Mouse (Mus musculus) hindbrain, embryonic 13.5 days (tissue): Measurements from ENCODE around the gene Zfp607a. TPM values are rescaled to one million over a fixed set of nuclear protein-coding genes. Genes with fewer than 3 reads are reported as not detected.
A peak's percentile ranks its signal among the peaks of the same experiment; 100 is the strongest.
"Not testable (repeated sequence)": the region's sequence is repeated elsewhere in the genome, so short reads cannot be mapped to it uniquely, and the experiment has no call there.

ENCODE experiments used
- ATAC-seq: fragments of 200-750 bp; cut with Nextera tagmentation; 2 replicates; pipeline ENCODE4 v1.8.0; 2017; ENCODE audit warnings: moderate TSS enrichment; ENCODE audit not compliant: low FRiP score
- H3K27ac ChIP-seq: fragments of 300-500 bp; sonication (generic); 2 replicates; pipeline ENCODE4 v1.5.1; 2015; ENCODE audit warnings: inconsistent platforms, mild to moderate bottlenecking, moderate library complexity
- H3K27me3 ChIP-seq: fragments of 300-500 bp; sonication (generic); 2 replicates; pipeline ENCODE4 v1.6.1; 2015; ENCODE audit warnings: mild to moderate bottlenecking, inconsistent platforms
- H3K36me3 ChIP-seq: fragments of 300-500 bp; sonication (generic); 2 replicates; pipeline ENCODE4 v1.6.1; 2015; ENCODE audit warnings: mild to moderate bottlenecking, inconsistent platforms
- H3K4me1 ChIP-seq: fragments of 300-500 bp; sonication (generic); replicated peaks from 2 replicates; pipeline ENCODE4 v1.6.1; 2015; ENCODE audit warnings: inconsistent platforms
- H3K4me2 ChIP-seq: fragments of 300-500 bp; sonication (generic); 2 replicates; pipeline ENCODE4 v1.6.1; 2015; ENCODE audit warnings: inconsistent platforms, mild to moderate bottlenecking, moderate library complexity
- H3K4me3 ChIP-seq: fragments of 300-500 bp; sonication (generic); 2 replicates; pipeline ENCODE4 v1.5.1; 2015; ENCODE audit warnings: mild to moderate bottlenecking, inconsistent platforms
- H3K9ac ChIP-seq: fragments of 300-500 bp; sonication (generic); 2 replicates; pipeline ENCODE4 v1.6.1; 2015; ENCODE audit warnings: mild to moderate bottlenecking, inconsistent platforms
- H3K9me3 ChIP-seq: fragments of 300-500 bp; sonication (generic); 2 replicates; pipeline ENCODE4 v1.6.1; 2016; ENCODE audit warnings: inconsistent platforms
- WGBS: fragments of 180-500 bp; shearing (Covaris S2); methylation state at CpG from one replicate; pipeline ENCODE4 v1.1.7; 2015; 5-methylcytosine and 5-hydroxymethylcytosine counted together
- polyA plus RNA-seq: library from polyadenylated mRNA; unstranded; fragments of >200 nt; fragmentation: Nextera tagmentation; extraction: Ambion mirVana; gene quantifications from 2 replicates; pipeline ENCODE4 v1.2.1, GENCODE M21; 2015

Gene Zfp607a
- 1.4 and 1.6 TPM in 2 replicates for polyA plus RNA-seq

DNA sequence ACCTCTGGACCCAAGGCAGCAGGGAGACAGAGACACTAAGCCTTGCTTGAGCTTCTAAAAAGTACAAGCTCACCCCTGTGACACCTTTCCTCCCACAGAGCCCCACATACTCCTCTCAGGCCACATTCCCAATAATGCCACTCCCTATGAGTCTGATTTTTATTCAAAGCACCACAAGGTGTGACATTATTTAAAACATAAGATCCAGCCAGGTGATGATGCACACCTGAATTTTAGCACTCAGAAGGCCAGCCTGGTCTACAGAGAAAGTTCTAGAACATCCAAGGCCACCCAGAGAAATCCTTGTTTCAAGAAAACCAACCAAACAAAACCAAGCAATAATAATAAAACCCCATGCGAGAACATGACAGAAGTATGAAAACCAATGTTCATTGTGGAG, at the start of gene Zfp607a:
TSS of gene Zfp607a (plus strand) at position 301 of the 400 bp plus-strand sequence.
- H3K27me3 ChIP-seq, result no peaks in the 10 kb centered on the region
- peaks cover 14% of the 10 kb centered on the region for H3K4me1 ChIP-seq
- no peak within 1 kb of the TSS for H3K4me3 ChIP-seq
- no peak within 1 kb of the TSS for H3K9ac ChIP-seq
- no peak within 1 kb of the TSS for H3K4me2 ChIP-seq
- H3K9me3 ChIP-seq, result no peaks in the 10 kb centered on the region
- peaks cover 43% of the 10 kb centered on the region for H3K36me3 ChIP-seq
- no peak within 1 kb of the TSS for H3K27ac ChIP-seq
- no peak for ATAC-seq
- whole genome bisulfite sequencing, result 95% methylated on average over 1 of the region's 1 CpGs

DNA sequence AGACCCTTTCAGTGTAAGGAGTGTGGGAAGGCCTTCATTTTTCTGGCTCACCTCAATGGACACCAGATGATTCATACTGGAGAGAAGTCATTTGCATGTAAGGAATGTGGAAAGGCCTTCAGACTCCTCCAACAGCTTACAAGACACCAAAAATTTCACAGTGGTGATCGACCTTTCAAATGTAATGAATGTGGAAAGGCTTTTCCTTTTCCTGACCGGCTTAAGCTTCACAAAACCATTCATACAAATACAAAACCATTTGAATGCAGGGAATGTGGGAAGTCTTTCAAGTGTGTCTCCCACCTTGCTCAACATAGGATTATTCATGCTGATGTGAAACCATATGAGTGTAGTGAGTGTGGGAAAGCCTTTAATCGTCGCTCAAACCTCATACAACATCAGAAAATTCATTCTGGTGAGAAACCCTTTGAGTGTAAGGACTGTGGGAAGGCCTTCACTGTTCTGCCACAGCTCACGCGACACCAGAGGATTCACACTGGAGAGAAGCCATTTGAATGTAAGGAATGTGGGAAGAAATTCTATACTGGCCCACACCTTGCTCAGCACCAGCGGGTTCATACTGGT, 38.7 kb upstream of the Zfp607a start:
- Histone ChIP-seq H3K4me3 (no peak overlapping the region), H3K27ac (no peak overlapping the region), H3K4me2 (no peak overlapping the region), H3K27me3 (no peaks in the 10 kb centered on the region), H3K4me1 (no peaks in the 10 kb centered on the region), H3K36me3 (peaks cover 74% of the 10 kb centered on the region), H3K9me3 (no peaks in the 10 kb centered on the region), H3K9ac (no peak overlapping the region)
- WGBS, result 95% methylated on average over 7 of the region's 7 CpGs
- no peak for ATAC-seq

DNA sequence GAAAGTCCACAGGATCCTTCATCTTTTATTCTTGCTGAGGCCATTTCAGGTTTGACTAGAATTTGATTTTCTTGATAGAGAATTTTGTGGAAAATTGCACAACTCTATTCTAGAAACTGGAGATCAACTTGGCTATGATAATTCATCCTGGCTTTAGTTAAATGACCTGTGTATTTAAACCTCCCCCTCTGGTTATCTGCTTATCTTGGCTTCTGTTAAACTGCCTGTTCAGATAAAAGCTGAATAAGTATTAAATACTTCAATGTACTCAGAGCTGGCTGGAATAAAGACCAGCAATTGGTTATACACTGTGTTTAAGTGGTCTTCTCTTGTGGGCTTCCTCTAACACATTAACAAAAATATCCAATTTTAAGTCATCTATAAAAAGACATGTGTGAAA, 34.7 kb upstream of the Zfp607a start:
- Histone ChIP-seq H3K4me2 (no peak overlapping the region), H3K27ac (no peak overlapping the region), H3K36me3 (peaks cover 60% of the 10 kb centered on the region), H3K9ac (no peak overlapping the region), H3K4me1 (no peaks in the 10 kb centered on the region), H3K9me3 (peaks cover 3% of the 10 kb centered on the region; the same call in 1 of the 2 replicates), H3K27me3 (no peaks in the 10 kb centered on the region), H3K4me3 (no peak overlapping the region)
- ATAC-seq, result no peak

DNA sequence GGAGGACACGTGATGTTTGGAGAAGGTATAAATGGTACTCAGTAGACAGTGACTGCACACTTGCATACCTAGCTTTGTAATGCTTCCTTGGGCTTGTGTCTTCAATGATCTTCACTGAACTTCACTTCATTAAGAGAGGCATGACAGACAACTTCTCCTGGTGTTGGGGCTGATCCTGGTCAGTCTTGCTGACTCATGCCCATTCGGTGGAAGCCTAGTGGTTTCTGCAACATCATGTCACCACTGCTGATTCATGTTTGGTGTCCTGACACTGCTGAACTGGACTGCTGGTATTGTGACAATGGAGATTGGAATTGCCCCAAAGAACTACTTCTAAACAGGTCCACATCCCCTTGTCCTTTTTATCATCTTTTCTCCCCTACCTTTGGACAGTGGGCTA, 23.2 kb upstream of the Zfp607a start:
- Histone ChIP-seq H3K4me2 (no peak overlapping the region), H3K27ac (no peak overlapping the region), H3K4me1 (peaks cover 5% of the 10 kb centered on the region), H3K9ac (no peak overlapping the region), H3K9me3 (no peaks in the 10 kb centered on the region), H3K27me3 (peaks cover 8% of the 10 kb centered on the region), H3K4me3 (no peak overlapping the region), H3K36me3 (no peaks in the 10 kb centered on the region)
- ATAC-seq, result no peak
- WGBS, result 91% methylated on average over 2 of the region's 2 CpGs

DNA sequence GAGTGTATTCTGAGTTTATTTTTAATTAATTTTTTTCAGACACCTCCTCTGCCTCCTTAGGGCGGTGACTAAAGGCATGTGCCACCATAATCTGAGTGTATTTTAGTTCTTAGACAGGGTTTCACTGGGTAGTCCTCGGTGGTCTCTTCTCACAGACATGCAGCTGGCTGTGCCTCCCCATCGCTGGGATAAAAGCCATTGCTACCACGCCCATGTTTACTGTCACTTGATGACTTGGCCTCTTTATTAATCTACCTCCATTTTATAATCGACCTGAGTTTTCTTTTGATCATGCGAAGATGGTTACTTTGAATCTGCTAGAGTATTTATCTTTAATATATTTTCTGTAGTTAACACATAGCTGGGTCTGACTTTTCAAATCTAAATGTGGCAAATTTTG, 19.4 kb upstream of the Zfp607a start:
- H3K27me3 ChIP-seq, result no peaks in the 10 kb centered on the region
- peak overlapping the region; percentile 50 for H3K4me3 ChIP-seq
- ATAC-seq, result peak; percentile 46; the same call in 1 of the 2 replicates
- WGBS, result 27% methylated on average over 6 of the region's 6 CpGs
- H3K27ac ChIP-seq, result peak overlapping the region; percentile 90
- peak overlapping the region; percentile 75 for H3K9ac ChIP-seq
- peak overlapping the region; percentile 70 for H3K4me2 ChIP-seq
- H3K4me1 ChIP-seq, result peaks cover 19% of the 10 kb centered on the region
- H3K36me3 ChIP-seq, result no peaks in the 10 kb centered on the region
- no peaks in the 10 kb centered on the region for H3K9me3 ChIP-seq

DNA sequence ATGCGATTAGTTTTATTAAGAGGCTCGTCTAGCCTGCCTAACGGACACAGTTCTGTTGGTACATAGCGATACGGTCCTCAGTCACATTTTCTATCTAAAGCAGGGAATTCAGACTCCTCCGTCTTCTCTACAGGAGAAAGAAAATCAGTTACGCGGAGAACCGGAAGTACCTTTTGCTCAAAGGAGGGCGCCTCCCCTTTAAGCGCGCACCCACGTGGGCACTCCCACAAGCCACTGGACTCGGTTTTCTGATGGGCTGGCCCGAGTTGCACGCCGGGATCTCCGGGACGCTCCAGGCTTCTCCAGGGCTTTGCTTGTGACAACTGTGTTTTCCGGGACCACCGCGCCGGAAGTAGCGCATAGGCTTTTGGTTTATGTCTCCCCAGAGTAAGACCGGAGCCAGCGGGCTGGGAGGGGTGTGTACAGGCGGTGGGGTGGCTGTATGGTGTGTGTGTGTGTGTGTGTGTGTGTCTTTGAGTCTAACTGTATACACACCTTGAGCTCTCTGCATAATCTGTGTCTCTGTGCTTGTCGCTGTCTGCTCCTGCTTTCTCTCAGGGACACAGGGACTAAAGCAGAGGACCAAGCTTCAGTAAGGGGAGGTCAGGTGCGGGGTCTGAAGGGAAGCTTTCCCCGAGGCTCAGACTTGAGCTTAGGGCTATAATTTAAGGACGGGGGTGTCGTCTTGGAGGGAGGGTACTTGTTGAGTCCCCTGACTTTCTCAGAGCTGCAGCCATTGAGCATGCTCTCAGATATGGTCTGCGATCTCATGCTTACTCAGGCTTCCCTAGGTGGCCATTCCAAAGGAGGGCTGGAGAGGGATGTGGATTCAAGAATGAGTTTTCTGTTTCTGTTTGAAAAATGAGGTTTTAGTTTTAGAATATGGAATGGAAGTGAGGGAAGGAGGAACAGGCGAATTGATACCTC, 18.7 kb upstream of the Zfp607a start, which contains the start of gene Zfp59:
TSS of gene Zfp59 (plus strand) at position 285 of the 927 bp plus-strand sequence.
- H3K9ac ChIP-seq, result peak within 1 kb of the TSS; percentile 75

DNA sequence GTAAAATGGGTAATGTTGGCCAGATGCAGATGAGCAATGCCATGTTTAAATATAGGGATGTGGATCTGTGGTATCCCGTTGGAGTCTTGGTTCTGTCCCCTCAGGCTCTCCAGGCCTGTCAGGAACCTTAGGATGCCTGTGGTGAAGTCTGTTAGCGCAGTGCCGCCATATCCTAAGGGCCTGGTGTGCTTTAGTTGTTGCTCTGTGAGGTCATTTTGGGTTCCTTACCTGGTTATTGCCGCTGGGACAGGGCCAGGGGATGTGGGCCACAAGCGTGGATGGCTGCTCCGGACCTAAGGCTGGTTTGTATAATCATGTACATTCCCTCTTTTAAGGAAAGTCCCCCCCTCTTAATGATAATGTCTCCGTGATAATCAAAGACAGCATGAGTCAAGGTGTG, 17.7 kb upstream of the Zfp607a start:
- peak overlapping the region; percentile 50 for H3K4me3 ChIP-seq

More for the DNA sequence above, 18.7 kb upstream of the Zfp607a start, which contains the start of gene Zfp59:
- peak within 1 kb of the TSS; percentile 90 for H3K27ac ChIP-seq
- WGBS, result 3% methylated on average over 34 of the region's 34 CpGs
- peak; percentile 98 for ATAC-seq
- H3K27me3 ChIP-seq, result no peaks in the 10 kb centered on the region
- H3K4me1 ChIP-seq, result peaks cover 19% of the 10 kb centered on the region
- H3K9me3 ChIP-seq, result no peaks in the 10 kb centered on the region
- no peaks in the 10 kb centered on the region for H3K36me3 ChIP-seq
- H3K4me2 ChIP-seq, result peak within 1 kb of the TSS; percentile 70
- peak within 1 kb of the TSS; percentile 50 for H3K4me3 ChIP-seq

DNA sequence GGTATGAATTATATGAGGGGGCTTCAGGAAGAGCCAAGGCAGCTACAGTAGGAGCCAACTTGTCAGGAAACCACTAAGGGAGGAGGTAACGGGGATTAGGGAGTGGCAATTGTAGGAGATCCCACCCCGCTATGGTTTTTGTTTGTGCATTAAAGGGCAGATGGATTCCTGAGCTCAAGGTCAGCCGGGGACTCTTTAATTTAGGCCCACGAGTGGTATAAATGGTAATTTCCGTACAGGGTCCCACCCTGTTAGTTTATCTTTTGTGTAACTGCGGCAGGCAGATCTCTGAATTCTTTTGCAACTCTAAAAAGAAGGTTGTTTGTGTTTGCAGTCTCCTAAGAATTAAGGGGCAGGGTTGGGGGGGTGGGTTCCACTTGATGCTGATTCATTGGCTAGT, 17.2 kb upstream of the Zfp607a start:
- 86% methylated on average over 6 of the region's 6 CpGs for WGBS
- H3K27me3 ChIP-seq, result no peaks in the 10 kb centered on the region
- ATAC-seq, result no peak
- no peak overlapping the region for H3K4me2 ChIP-seq
- no peaks in the 10 kb centered on the region for H3K9me3 ChIP-seq
- no peak overlapping the region for H3K27ac ChIP-seq
- H3K9ac ChIP-seq, result no peak overlapping the region
- H3K36me3 ChIP-seq, result peaks cover 9% of the 10 kb centered on the region
- peaks cover 19% of the 10 kb centered on the region for H3K4me1 ChIP-seq
- H3K4me3 ChIP-seq, result no peak overlapping the region

More for the DNA sequence above, 17.7 kb upstream of the Zfp607a start:
- WGBS, result 99% methylated on average over 7 of the region's 7 CpGs
- no peaks in the 10 kb centered on the region for H3K9me3 ChIP-seq
- H3K9ac ChIP-seq, result peak overlapping the region; percentile 75; the same call in 1 of the 2 replicates
- H3K4me1 ChIP-seq, result peaks cover 19% of the 10 kb centered on the region
- H3K27me3 ChIP-seq, result no peaks in the 10 kb centered on the region
- no peak for ATAC-seq
- H3K36me3 ChIP-seq, result peaks cover 4% of the 10 kb centered on the region
- H3K27ac ChIP-seq, result no peak overlapping the region
- peak overlapping the region; percentile 70 for H3K4me2 ChIP-seq

DNA sequence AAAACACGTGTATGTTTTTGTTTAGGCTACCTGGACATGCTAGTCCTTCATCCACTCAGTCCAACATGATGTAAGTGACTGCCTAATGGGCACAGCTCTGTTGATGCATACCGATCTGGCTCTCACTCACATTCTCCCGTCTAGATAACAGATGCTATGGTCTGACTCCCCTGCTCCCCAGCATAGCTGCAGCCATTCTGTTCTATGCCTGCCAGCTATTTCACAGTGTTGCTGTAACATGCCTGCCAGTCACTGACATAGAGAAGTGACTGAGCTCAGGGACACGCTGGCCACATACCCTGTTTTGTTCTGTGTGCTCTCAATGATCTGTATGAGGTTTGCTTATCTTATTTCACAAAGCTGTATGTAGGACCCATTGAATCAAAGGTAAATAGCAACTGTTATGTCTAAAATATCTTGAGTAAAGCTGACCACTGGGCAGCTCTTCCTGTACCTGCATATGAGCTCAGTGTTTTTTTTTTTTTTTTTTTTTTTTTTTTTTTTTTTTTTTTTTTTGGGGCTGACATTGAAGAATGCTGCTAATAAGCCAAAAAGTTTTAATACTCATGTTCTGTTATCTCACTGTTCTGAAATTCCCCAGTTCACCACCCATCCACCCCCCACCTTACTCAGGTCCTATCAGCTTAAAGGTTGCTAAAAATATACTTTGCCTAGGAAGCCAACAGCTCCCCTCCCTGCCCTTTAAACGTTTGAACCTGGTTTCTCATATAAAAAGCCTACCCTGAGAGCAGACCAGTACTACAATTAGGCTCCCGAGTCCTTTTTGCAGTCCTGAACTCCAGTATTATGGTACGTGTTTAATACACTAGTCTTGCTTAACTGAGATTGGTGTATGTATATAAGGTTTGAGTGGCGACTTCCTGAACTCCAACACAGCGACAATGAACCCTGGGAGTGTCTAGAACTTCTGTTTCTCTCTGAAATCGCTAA, 2.2 kb downstream of the Zfp607a start:
- no peak for ATAC-seq
- Histone ChIP-seq H3K27ac (no peak overlapping the region), H3K9ac (peak overlapping the region; percentile 73), H3K9me3 (no peaks in the 10 kb centered on the region), H3K4me2 (peak overlapping the region; percentile 66), H3K36me3 (peaks cover 33% of the 10 kb centered on the region), H3K27me3 (no peaks in the 10 kb centered on the region), H3K4me1 (peaks cover 14% of the 10 kb centered on the region), H3K4me3 (peak overlapping the region; percentile 51)
- WGBS, result 32% methylated on average over 10 of the region's 10 CpGs

DNA sequence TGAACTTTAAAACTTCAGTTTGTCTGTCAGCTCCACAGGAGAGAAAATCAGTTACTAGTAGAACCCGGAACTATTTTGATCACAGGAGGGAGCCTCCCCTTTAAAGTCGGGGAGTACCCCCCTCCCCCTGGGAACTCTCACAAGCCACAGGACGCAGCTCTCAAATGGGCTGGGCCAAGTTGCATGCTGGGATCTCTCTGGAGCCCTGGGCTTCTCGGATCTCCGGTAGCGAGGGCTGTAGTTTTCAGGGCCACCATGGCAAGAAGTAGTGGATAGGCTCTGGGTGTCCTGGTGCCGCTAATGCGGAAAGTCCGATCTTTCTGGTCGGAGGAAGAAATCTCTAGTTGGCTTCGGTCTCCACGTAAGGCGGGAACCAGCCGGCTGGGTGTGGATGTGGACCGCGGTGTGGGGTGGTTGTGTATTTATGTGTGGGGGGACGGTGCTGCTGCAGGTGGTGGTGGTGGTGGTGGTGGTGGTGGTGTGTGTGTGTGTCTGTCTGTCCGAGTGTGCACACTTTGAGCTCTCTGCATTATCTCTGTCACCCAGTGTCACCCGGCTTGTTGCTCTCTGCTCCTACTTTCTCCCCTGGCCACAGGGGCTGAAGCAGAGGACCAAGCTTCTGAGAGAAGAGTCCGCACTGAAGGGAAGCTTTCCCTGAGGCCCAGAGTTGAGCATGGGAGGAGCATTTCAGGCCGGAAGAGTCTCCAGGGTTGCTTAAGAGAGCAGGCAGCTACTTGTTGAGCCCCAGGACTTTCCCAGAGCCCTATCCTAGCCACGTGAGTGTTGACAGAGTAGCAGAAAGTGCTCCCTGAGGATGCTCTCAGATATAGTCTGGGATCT, 3.3 kb downstream of the Zfp607a start:
- Histone ChIP-seq H3K4me1 (peaks cover 14% of the 10 kb centered on the region), H3K9me3 (no peaks in the 10 kb centered on the region), H3K27me3 (no peaks in the 10 kb centered on the region), H3K9ac (peak overlapping the region; percentile 73), H3K4me2 (peak overlapping the region; percentile 66), H3K27ac (peak overlapping the region; percentile 48; the same call in 1 of the 2 replicates), H3K4me3 (peak overlapping the region; percentile 51), H3K36me3 (peaks cover 27% of the 10 kb centered on the region)
- WGBS, result under 1% methylated on average over 22 of the region's 22 CpGs
- ATAC-seq, result peak; percentile 75

DNA sequence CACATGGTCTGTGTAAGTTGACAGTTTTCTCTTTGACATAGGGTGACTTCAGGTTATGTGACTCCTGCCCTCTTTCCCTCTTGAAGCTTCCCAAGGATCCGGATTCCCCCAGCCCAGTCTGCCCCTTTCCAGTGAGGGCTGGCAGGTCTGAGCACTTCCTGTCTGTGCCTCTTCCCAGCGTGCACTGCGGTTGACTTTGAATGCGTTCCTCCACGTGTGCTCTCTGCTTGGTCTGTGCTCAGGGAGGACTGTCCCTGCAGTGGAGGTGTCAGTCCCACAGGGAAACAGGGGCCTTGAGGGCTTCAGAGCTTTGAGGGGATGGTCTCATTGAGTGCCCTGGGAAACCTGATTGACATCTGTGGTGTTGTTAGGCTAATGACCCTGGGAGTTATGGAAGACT, 5.3 kb downstream of the Zfp607a start:
- ATAC-seq, H3K4me2 ChIP-seq, H3K27ac ChIP-seq, H3K27me3 ChIP-seq, H3K9me3 ChIP-seq, H3K9ac ChIP-seq, H3K4me3 ChIP-seq: not testable (repeated sequence)
- Histone ChIP-seq H3K36me3 (peaks cover 24% of the 10 kb centered on the region), H3K4me1 (peaks cover 14% of the 10 kb centered on the region)
- 79% methylated on average over 5 of the region's 5 CpGs for WGBS
